ENCODE assay signal across 13 mouse cellular contexts in the genomic region with DNA sequence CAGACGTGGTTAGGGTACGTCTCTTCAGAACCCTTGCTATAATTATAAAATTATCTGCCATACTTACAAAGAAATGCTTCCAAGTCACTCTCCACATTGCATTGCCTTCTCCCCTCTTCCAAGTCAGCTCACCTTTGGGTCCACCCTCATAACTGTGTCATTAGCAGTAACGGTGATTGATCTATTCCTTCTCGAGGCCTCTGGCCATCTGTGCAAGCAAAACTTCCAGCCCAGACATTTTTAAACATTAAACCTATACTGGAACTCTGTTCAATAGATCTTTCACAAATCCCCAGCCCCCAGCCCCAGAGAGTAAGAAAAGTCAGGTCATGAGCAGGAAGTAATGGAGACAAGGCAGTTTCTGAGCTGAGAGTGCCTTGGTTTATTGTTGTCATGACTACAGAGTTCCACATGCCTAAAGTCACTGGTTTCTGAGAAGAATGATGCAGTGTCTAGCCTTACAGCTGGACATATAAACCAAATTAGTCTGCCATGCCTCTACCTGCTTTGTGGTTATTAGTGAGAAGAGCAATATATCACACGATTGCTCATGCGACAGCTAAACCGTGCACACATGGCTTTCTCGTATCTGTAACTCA.
DNase-seq lines count a peak whose midpoint lies in the region; ATAC-seq and TF ChIP-seq lines count a peak whose summit lies in the region.
"Had no signal": no experiment of that assay in that cellular context is flagged by ENCODE, and none has a peak within 500 bp of the region (broad histone marks: within the 10 kb centered on the region; RNA-seq: fewer than 3 reads in every experiment).

No protein-coding gene starts in this region.

- no peak overlapping the region for H3K9ac ChIP-seq in kidney, embryonic 15.5 days
- 0 out of 2 replicates have a peak overlapping the region, but pooled peaks have one; percentile 1 for H3K9ac ChIP-seq in limb, embryonic 14.5 days (ENCODE audit: low read depth, low read length, severe bottlenecking)
- no peak overlapping the region for H3K9ac ChIP-seq in midbrain, embryonic 15.5 days
- H3K9ac ChIP-seq: liver, embryonic 13.5 days had no signal

- H3K9me3 ChIP-seq in kidney, embryonic 15.5 days (replicated peaks) = no peaks in the 10 kb centered on the region
- H3K9me3 ChIP-seq in limb, embryonic 14.5 days (ENCODE audit: control insufficient read depth, low read length) = no peaks in the 10 kb centered on the region
- H3K9me3 ChIP-seq in midbrain, embryonic 15.5 days = no peaks in the 10 kb centered on the region
- H3K9me3 ChIP-seq: liver, embryonic 13.5 days had no signal

- no peak for DNase-seq in kidney, adult 11 months
- DNase-seq in embryo, embryonic 10 days (ENCODE audit: low spot score) = peak; percentile 61
- peak; percentile 93 for DNase-seq in forelimb bud, embryonic 11.5 days (ENCODE audit: low read depth, low spot score)
- peak; percentile 76 for DNase-seq in limb, embryonic 14.5 days (ENCODE audit: low spot score)
- DNase-seq in gastrocnemius, postnatal 14 days = no peak
- no peak for DNase-seq in lung, postnatal 14 days
- DNase-seq: cerebellum, postnatal 25 days; gastrocnemius, postnatal 10 days; liver, embryonic 13.5 days; lung, postnatal 4 days; thymus, postnatal 25 days had no signal

- H3K4me3 ChIP-seq in kidney, embryonic 15.5 days (replicated peaks) = no peak overlapping the region
- no peak overlapping the region for H3K4me3 ChIP-seq in limb, embryonic 14.5 days (replicated peaks; ENCODE audit: low read length)
- no peak overlapping the region for H3K4me3 ChIP-seq in midbrain, embryonic 15.5 days
- H3K4me3 ChIP-seq: liver, embryonic 13.5 days had no signal

- H3K27ac ChIP-seq in kidney, embryonic 15.5 days = peak overlapping the region; percentile 67
- H3K27ac ChIP-seq in limb, embryonic 14.5 days (replicated peaks; ENCODE audit: low read depth, low read length) = peak overlapping the region; percentile 86
- H3K27ac ChIP-seq in midbrain, embryonic 15.5 days = no peak overlapping the region
- H3K27ac ChIP-seq: liver, embryonic 13.5 days had no signal

- no peak for TF ChIP-seq POLR2A in limb, embryonic 14.5 days (IDR thresholded peaks at IDR 0.05; ENCODE audit: borderline replicate concordance, extremely low read depth, insufficient read depth, insufficient read length)

- 23% methylated on average over 8 of the region's 8 CpGs for WGBS in kidney, embryonic 15.5 days
- WGBS in limb, embryonic 14.5 days = 17% methylated on average over 8 of the region's 8 CpGs
- 80% methylated on average over 8 of the region's 8 CpGs for WGBS in midbrain, embryonic 15.5 days

- peak; percentile 76 for ATAC-seq in kidney, embryonic 15.5 days (replicated peaks; ENCODE audit: low FRiP score)
- ATAC-seq in limb, embryonic 14.5 days (ENCODE audit: low FRiP score, low read depth) = peak; percentile 92
- no peak for ATAC-seq in midbrain, embryonic 15.5 days (replicated peaks)

- peaks cover 40% of the 10 kb centered on the region for H3K4me1 ChIP-seq in kidney, embryonic 15.5 days
- H3K4me1 ChIP-seq in limb, embryonic 14.5 days (ENCODE audit: control insufficient read depth, insufficient read depth, low read length) = peaks cover 30% of the 10 kb centered on the region
- H3K4me1 ChIP-seq in midbrain, embryonic 15.5 days = 0 out of 2 replicates have a peak, but pooled peaks cover 5% of the 10 kb centered on the region
- H3K4me1 ChIP-seq: liver, embryonic 13.5 days had no signal

- intact Hi-C loops in gastrocnemius, postnatal 14 days (cut with DNase I; ENCODE audit: low total_unique reads) = no loop called here

- H3K36me3 ChIP-seq in kidney, embryonic 15.5 days = no peaks in the 10 kb centered on the region
- H3K36me3 ChIP-seq in limb, embryonic 14.5 days (ENCODE audit: control insufficient read depth, insufficient read depth, low read length) = no peaks in the 10 kb centered on the region
- no peaks in the 10 kb centered on the region for H3K36me3 ChIP-seq in midbrain, embryonic 15.5 days (replicated peaks)
- H3K36me3 ChIP-seq: liver, embryonic 13.5 days had no signal

- peak overlapping the region; percentile 5; the same call in 1 of the 2 replicates for H3K4me2 ChIP-seq in kidney, embryonic 15.5 days
- peak overlapping the region; percentile 13; the same call in 1 of the 2 replicates for H3K4me2 ChIP-seq in limb, embryonic 14.5 days (replicated peaks; ENCODE audit: low read depth, low read length, severe bottlenecking)
- no peak overlapping the region for H3K4me2 ChIP-seq in midbrain, embryonic 15.5 days
- H3K4me2 ChIP-seq: liver, embryonic 13.5 days had no signal

- no peaks in the 10 kb centered on the region for H3K27me3 ChIP-seq in kidney, embryonic 15.5 days
- no peaks in the 10 kb centered on the region for H3K27me3 ChIP-seq in limb, embryonic 14.5 days (ENCODE audit: control insufficient read depth, insufficient read depth, low read length)
- no peaks in the 10 kb centered on the region for H3K27me3 ChIP-seq in midbrain, embryonic 15.5 days (replicated peaks)
- H3K27me3 ChIP-seq: liver, embryonic 13.5 days had no signal

Comparison
In these comparisons a context has a peak if more than half of its experiments do, and no peak if none do; other contexts are left out.
1. DNase-seq: peak in embryo, embryonic 10 days (single experiment), forelimb bud, embryonic 11.5 days (single experiment) and limb, embryonic 14.5 days (single experiment); none in kidney, adult 11 months (single experiment), gastrocnemius, postnatal 14 days (single experiment) and lung, postnatal 14 days (single experiment).